Mouse (Mus musculus) cerebellum, adult 2 months (tissue): ENCODE measurements around the gene Lingo3.

Experiments
- CTCF ChIP-seq: fragments of 200-500 bp; IDR thresholded peaks from 2 replicates; pipeline ENCODE4 v1.5.1; 2011; ENCODE audit warnings: low read depth, mild to moderate bottlenecking, control low read depth, low read length, moderate library complexity, borderline replicate concordance; ENCODE audit not compliant: insufficient read depth
- POLR2A ChIP-seq: fragments of 200-500 bp; IDR thresholded peaks from 2 replicates; pipeline ENCODE4 v1.6.1; 2011; ENCODE audit warnings: low read length, control low read depth, borderline replicate concordance; ENCODE audit not compliant: insufficient read depth

- TF ChIP-seq CTCF (peak; percentile 88), POLR2A (no peak)
Measured at GRCm38 (mm10) chr10:80876028-80876427, 32.2 kb upstream of the Lingo3 start.
